ENCODE assay signal across 19 mouse cellular contexts in the genomic region with DNA sequence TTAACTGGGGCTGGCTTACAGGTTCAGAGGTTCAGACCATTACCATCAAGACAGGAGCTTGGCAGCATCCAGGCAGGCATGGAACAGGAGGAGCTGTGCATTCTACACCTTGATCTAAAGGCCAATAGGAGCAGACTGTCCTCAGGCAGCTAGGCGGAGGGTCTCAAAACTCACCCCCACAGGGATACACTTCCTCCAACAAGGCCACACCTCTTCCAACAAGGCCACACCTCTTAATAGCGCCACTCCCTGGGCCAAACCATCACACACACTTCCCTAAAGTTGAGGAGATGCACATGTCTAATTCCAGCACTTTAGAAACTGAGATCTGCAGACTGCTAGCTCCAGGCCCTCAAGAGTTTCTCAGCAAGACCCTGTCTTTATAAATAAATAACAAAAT.
"Had no signal": no experiment of that assay in that cellular context is flagged by ENCODE, and none has a peak within 500 bp of the region (broad histone marks: within the 10 kb centered on the region; RNA-seq: fewer than 3 reads in every experiment).

No protein-coding gene starts in this region.

- H3K9me3 ChIP-seq: liver, embryonic 13.5 days; midbrain, embryonic 15.5 days; neural tube, embryonic 12.5 days; neural tube, embryonic 15.5 days; stomach, embryonic 15.5 days had no signal

- ATAC-seq: midbrain, embryonic 15.5 days had no signal

- H3K4me2 ChIP-seq: liver, embryonic 13.5 days; midbrain, embryonic 11.5 days; midbrain, embryonic 15.5 days; neural tube, embryonic 12.5 days; neural tube, embryonic 15.5 days; stomach, embryonic 15.5 days had no signal

- DNase-seq: kidney, postnatal 25 days; layer of hippocampus, postnatal 36 days; liver, embryonic 13.5 days; lung, adult 2 months; lung, postnatal 14 days; lung, postnatal 4 days; right cerebral cortex, adult 18-20 months; right cerebral cortex, postnatal 14 days; right cerebral cortex, postnatal 4 days; thymus, postnatal 25 days had no signal

- H3K4me3 ChIP-seq: layer of hippocampus, adult 2 months; left cerebral cortex, adult 2 months; liver, embryonic 13.5 days; megakaryocyte, embryonic 14.5 days; midbrain, embryonic 15.5 days; neural tube, embryonic 12.5 days; neural tube, embryonic 15.5 days; stomach, embryonic 15.5 days had no signal

- H3K27ac ChIP-seq: kidney, postnatal 0 days; layer of hippocampus, adult 2 months; left cerebral cortex, adult 2 months; liver, embryonic 13.5 days; midbrain, embryonic 15.5 days; neural tube, embryonic 12.5 days; neural tube, embryonic 15.5 days had no signal

- H3K9ac ChIP-seq: liver, embryonic 13.5 days; midbrain, embryonic 15.5 days; neural tube, embryonic 12.5 days; neural tube, embryonic 15.5 days; stomach, embryonic 15.5 days had no signal

- H3K36me3 ChIP-seq: liver, embryonic 13.5 days; midbrain, embryonic 15.5 days; neural tube, embryonic 12.5 days; neural tube, embryonic 15.5 days; stomach, embryonic 15.5 days had no signal

- H3K27me3 ChIP-seq: liver, embryonic 13.5 days; midbrain, embryonic 15.5 days; neural tube, embryonic 12.5 days; neural tube, embryonic 15.5 days; stomach, embryonic 15.5 days had no signal

- H3K4me1 ChIP-seq: midbrain, embryonic 15.5 days; neural tube, embryonic 12.5 days; neural tube, embryonic 15.5 days; stomach, embryonic 15.5 days had no signal
